Mouse (Mus musculus): ENCODE data around the gene Cuedc1. TPM values are rescaled to one million over a fixed set of nuclear protein-coding genes. Genes with fewer than 3 reads are reported as not detected.
"Not testable (repeated sequence)": the region's sequence is repeated elsewhere in the genome, so short reads cannot be mapped to it uniquely, and the experiment has no call there.

Cuedc1 gene
- polyA plus RNA-seq, 1 experiment from 2014 or later, result 17.0 TPM

DNA sequence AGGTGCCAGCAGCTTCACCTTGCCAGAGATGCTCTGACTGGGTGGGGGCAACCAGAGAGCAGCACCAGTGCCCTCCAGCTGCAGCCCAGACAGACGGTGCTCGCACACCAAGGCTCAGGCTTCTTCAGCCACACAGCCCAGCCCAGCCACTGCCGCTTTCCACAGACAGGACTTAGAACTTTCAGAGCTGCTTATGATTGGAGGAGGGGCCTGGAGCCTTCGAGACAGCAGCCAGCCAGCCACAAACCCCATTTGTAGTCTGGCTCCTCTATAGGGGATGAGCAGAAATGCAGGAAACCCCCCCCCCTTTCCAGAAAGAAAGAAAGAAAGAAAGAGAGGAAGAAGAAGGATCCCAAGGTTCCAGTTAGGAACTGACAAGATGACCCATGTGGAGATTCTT is 94.7 kb downstream of the Cuedc1 start:
- H3K4me3 ChIP-seq (ENCODE audit: low read depth, low read length), result no peak overlapping the region
- peaks cover 23% of the 10 kb centered on the region for H3K27me3 ChIP-seq (ENCODE audit: control insufficient read depth, insufficient read depth, low read length)
- DNase-seq (ENCODE audit: low spot score, missing footprints), result peak; percentile 88
- peaks cover 18% of the 10 kb centered on the region for H3K4me1 ChIP-seq (ENCODE audit: control insufficient read depth, insufficient read depth, low read length)
- H3K36me3 ChIP-seq (ENCODE audit: control insufficient read depth, insufficient read depth, low read length), result no peaks in the 10 kb centered on the region
- 12% methylated on average over 4 of the region's 4 CpGs for WGBS
- no peak overlapping the region for H3K27ac ChIP-seq (ENCODE audit: low read depth, low read length)
- no peak for ATAC-seq (ENCODE audit: low FRiP score)
- no peaks in the 10 kb centered on the region for H3K9me3 ChIP-seq (ENCODE audit: control insufficient read depth, low read length)
- H3K4me2 ChIP-seq, result no peak overlapping the region
- H3K9ac ChIP-seq (ENCODE audit: low read length), result no peak overlapping the region

GRCm38 (mm10) chr11:88193098-88193823 is 95.4 kb downstream of the Cuedc1 start:
- H3K9me3 ChIP-seq (ENCODE audit: control insufficient read depth, low read length), result no peaks in the 10 kb centered on the region
- peak overlapping the region; percentile 11; the same call in 1 of the 2 replicates for H3K4me3 ChIP-seq (ENCODE audit: low read depth, low read length)
- H3K4me1 ChIP-seq (ENCODE audit: control insufficient read depth, insufficient read depth, low read length), result peaks cover 12% of the 10 kb centered on the region
- DNase-seq (ENCODE audit: low spot score, missing footprints) (peak; percentile 93), ATAC-seq (ENCODE audit: low FRiP score) (no peak; the same call in 1 of the 2 replicates)
- no peak overlapping the region for H3K27ac ChIP-seq (ENCODE audit: low read depth, low read length)
- WGBS, result 4% methylated on average over 33 of the region's 34 CpGs
- peak overlapping the region; percentile 31 for H3K4me2 ChIP-seq
- H3K9ac ChIP-seq (ENCODE audit: low read length), result peak overlapping the region; percentile 53; the same call in 1 of the 2 replicates
- H3K27me3 ChIP-seq (ENCODE audit: control insufficient read depth, insufficient read depth, low read length), result peaks cover 23% of the 10 kb centered on the region
- H3K36me3 ChIP-seq (ENCODE audit: control insufficient read depth, insufficient read depth, low read length), result no peaks in the 10 kb centered on the region

DNA sequence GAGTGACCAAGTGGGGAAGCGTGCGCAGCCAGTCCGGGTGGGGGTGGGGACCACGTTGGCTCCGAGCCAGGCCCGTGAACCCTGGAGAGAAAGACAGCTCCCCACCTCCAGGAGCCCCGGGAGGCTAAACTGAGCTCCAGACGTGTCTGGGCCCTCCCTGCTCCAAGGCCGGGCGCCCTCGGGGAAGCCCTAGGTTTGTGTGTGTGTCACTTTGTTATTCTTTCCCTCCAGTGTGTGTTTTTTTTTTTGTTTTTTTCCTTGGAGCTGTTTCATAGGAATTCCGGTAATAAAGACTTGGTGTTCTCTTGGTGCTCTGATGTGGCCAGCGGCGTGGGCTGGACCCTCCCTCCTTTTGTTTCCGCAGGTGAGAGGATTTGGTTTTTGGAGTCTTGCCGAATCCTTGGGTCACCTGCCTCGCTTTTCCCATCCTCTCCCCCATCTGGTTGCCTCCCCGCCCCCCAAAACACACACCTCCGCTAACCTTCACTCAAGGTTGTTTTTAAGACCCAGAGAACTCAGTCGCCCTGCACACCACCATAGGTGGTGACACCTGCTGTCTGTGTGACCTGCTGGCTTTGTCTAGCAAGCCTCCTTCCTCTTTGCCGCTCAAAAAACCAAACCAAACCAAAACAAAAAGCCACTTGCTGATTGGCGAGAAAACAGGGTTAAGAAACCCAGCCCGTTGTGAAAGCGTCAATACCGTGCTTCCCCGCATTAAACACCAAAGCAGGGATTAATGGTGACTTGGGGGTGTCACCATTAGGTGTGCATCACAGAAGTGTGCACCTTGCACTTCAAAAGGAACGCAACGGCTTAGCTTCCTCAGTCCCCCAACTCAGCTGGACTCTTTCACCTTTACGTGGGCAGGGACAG is 96.2 kb downstream of the Cuedc1 start:
- Histone ChIP-seq H3K4me1 (ENCODE audit: control insufficient read depth, insufficient read depth, low read length) (peaks cover 10% of the 10 kb centered on the region), H3K4me3 (ENCODE audit: low read depth, low read length) (peak overlapping the region; percentile 11; the same call in 1 of the 2 replicates), H3K4me2 (peak overlapping the region; percentile 31), H3K27me3 (ENCODE audit: control insufficient read depth, insufficient read depth, low read length) (peaks cover 23% of the 10 kb centered on the region), H3K9ac (ENCODE audit: low read length) (peak overlapping the region; percentile 53; the same call in 1 of the 2 replicates), H3K27ac (ENCODE audit: low read depth, low read length) (no peak overlapping the region), H3K36me3 (ENCODE audit: control insufficient read depth, insufficient read depth, low read length) (no peaks in the 10 kb centered on the region), H3K9me3 (ENCODE audit: control insufficient read depth, low read length) (no peaks in the 10 kb centered on the region)
- DNase-seq (ENCODE audit: low spot score, missing footprints), result peak; percentile 88
- WGBS, result 9% methylated on average over 29 of the region's 29 CpGs
- no peak; the same call in 1 of the 2 replicates for ATAC-seq (ENCODE audit: low FRiP score)

DNA sequence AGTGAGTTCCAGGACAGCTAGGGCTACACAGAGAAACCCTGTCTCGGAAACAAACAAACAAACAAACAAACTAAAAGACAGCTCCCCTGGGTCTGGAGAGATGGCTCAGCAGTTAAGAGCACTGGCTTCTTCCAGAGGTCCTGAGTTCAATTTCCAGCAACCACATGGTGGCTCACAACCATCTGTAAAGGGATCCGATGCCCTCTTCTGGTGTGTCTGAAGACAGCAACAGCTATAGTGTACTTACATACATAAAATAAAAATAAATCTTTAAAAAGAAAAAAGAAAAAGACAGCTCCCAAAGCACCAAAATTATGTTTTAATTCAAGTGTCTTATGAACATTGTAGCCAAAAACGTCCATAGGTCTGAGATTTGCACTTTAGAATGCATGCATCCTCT is 97.8 kb downstream of the Cuedc1 start:
- H3K36me3 ChIP-seq (ENCODE audit: control insufficient read depth, insufficient read depth, low read length); H3K9ac ChIP-seq (ENCODE audit: low read length); ATAC-seq (ENCODE audit: low FRiP score); H3K4me3 ChIP-seq (ENCODE audit: low read depth, low read length); H3K9me3 ChIP-seq (ENCODE audit: control insufficient read depth, low read length); DNase-seq (ENCODE audit: low spot score, missing footprints); H3K4me1 ChIP-seq (ENCODE audit: control insufficient read depth, insufficient read depth, low read length); H3K4me2 ChIP-seq; H3K27ac ChIP-seq (ENCODE audit: low read depth, low read length): not testable (repeated sequence)
- WGBS, result 84% methylated on average over 3 of the region's 3 CpGs
- peaks cover 23% of the 10 kb centered on the region for H3K27me3 ChIP-seq (ENCODE audit: control insufficient read depth, insufficient read depth, low read length)

DNA sequence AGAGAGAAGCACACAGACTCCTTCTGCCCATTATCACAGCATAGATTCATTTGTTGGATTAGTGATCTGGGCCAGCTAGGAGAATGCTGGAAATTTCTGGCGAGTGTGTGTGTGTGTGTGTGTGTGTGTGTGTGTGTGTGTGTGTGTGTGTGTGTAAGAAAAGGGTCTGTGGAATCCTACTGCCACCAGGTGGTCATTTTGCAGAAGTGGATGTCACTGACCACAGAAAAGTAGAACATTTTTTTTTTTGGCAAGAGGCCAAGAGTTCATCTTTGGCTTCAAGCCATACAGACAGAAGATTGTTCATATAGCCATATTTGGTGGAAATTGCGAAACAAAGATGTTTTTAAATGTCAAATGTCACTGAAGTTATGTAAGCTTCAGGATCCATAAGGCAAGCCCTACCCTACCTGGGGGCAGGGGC is 99.3 kb downstream of the Cuedc1 start:
- Histone ChIP-seq H3K4me2 (no peak overlapping the region), H3K27me3 (ENCODE audit: control insufficient read depth, insufficient read depth, low read length) (peaks cover 21% of the 10 kb centered on the region), H3K4me1 (ENCODE audit: control insufficient read depth, insufficient read depth, low read length) (peaks cover 14% of the 10 kb centered on the region), H3K9me3 (ENCODE audit: control insufficient read depth, low read length) (no peaks in the 10 kb centered on the region), H3K36me3 (ENCODE audit: control insufficient read depth, insufficient read depth, low read length) (no peaks in the 10 kb centered on the region), H3K4me3 (ENCODE audit: low read depth, low read length) (no peak overlapping the region), H3K27ac (ENCODE audit: low read depth, low read length) (no peak overlapping the region), H3K9ac (ENCODE audit: low read length) (no peak overlapping the region)
- DNase-seq (ENCODE audit: low spot score, missing footprints) (peak; percentile 97), ATAC-seq (ENCODE audit: low FRiP score) (peak; percentile 41; the same call in 1 of the 2 replicates)
- 17% methylated on average over 2 of the region's 2 CpGs for WGBS

GRCm38 (mm10) chr11:88198223-88198622 is 100.4 kb downstream of the Cuedc1 start:
- no peak overlapping the region for H3K4me2 ChIP-seq
- no peaks in the 10 kb centered on the region for H3K9me3 ChIP-seq (ENCODE audit: control insufficient read depth, low read length)

GRCm38 (mm10) chr11:88201172-88201571 is 103.3 kb downstream of the Cuedc1 start:
- ATAC-seq (ENCODE audit: low FRiP score) (no peak), DNase-seq (ENCODE audit: low spot score, missing footprints) (no peak)
- Histone ChIP-seq H3K27ac (ENCODE audit: low read depth, low read length) (no peak overlapping the region), H3K4me1 (ENCODE audit: control insufficient read depth, insufficient read depth, low read length) (peaks cover 16% of the 10 kb centered on the region), H3K36me3 (ENCODE audit: control insufficient read depth, insufficient read depth, low read length) (no peaks in the 10 kb centered on the region), H3K9ac (ENCODE audit: low read length) (no peak overlapping the region), H3K4me2 (no peak overlapping the region), H3K4me3 (ENCODE audit: low read depth, low read length) (no peak overlapping the region), H3K9me3 (ENCODE audit: control insufficient read depth, low read length) (no peaks in the 10 kb centered on the region), H3K27me3 (ENCODE audit: control insufficient read depth, insufficient read depth, low read length) (no peaks in the 10 kb centered on the region; the same call in 1 of the 2 replicates)
- WGBS, result 77% methylated on average over 2 of the region's 2 CpGs

More at GRCm38 (mm10) chr11:88198223-88198622, 100.4 kb downstream of the Cuedc1 start:
- Histone ChIP-seq H3K27ac (ENCODE audit: low read depth, low read length) (no peak overlapping the region), H3K4me1 (ENCODE audit: control insufficient read depth, insufficient read depth, low read length) (peaks cover 12% of the 10 kb centered on the region), H3K36me3 (ENCODE audit: control insufficient read depth, insufficient read depth, low read length) (no peaks in the 10 kb centered on the region), H3K4me3 (ENCODE audit: low read depth, low read length) (no peak overlapping the region), H3K9ac (ENCODE audit: low read length) (no peak overlapping the region), H3K27me3 (ENCODE audit: control insufficient read depth, insufficient read depth, low read length) (peaks cover 13% of the 10 kb centered on the region)
- ATAC-seq (ENCODE audit: low FRiP score) (no peak), DNase-seq (ENCODE audit: low spot score, missing footprints) (no peak)
- 18% methylated on average over 4 of the region's 4 CpGs for WGBS

DNA sequence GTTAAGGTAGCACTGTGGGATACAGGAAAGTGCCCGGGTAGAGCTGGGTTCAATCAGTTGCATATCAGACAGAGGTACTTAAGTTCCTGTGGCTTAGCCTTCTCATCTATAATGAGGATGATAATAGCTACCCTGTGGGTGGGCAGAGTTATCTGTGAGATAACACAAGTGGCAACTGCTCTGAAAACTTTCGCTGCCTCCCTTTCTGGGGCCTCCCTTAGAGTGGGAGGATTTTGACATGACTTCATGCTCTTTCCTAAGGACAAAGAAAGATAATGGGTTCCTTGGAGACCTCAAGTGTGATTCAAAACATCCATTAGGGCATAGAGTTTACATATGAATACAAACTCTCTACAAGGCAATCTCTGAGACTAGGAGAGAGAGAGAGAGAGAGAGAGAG is 104.2 kb downstream of the Cuedc1 start:
- 1% methylated on average over 2 of the region's 2 CpGs for WGBS
- H3K4me1 ChIP-seq (ENCODE audit: control insufficient read depth, insufficient read depth, low read length), result peaks cover 16% of the 10 kb centered on the region
- H3K4me2 ChIP-seq, result no peak overlapping the region
- H3K9ac ChIP-seq (ENCODE audit: low read length), result no peak overlapping the region
- no peaks in the 10 kb centered on the region for H3K36me3 ChIP-seq (ENCODE audit: control insufficient read depth, insufficient read depth, low read length)
- H3K9me3 ChIP-seq (ENCODE audit: control insufficient read depth, low read length), result no peaks in the 10 kb centered on the region
- no peak overlapping the region for H3K4me3 ChIP-seq (ENCODE audit: low read depth, low read length)
- H3K27ac ChIP-seq (ENCODE audit: low read depth, low read length), result no peak overlapping the region
- H3K27me3 ChIP-seq (ENCODE audit: control insufficient read depth, insufficient read depth, low read length), result no peaks in the 10 kb centered on the region; the same call in 1 of the 2 replicates
- DNase-seq (ENCODE audit: low spot score, missing footprints) (no peak), ATAC-seq (ENCODE audit: low FRiP score) (no peak)

Measured in midbrain, embryonic 11.5 days (tissue).